Mouse (Mus musculus) brain, embryonic 14.5 days (tissue): ENCODE results near the gene Focad. TPM values are rescaled to one million over a fixed set of nuclear protein-coding genes. Genes with fewer than 3 reads are reported as not detected.

Experiments used
- DNase-seq: peaks from one replicate; pipeline ENCODE4 v3.0.0-alpha.2; 2011; ENCODE audit warnings: low read depth
- CTCF ChIP-seq: fragments of 200-500 bp; IDR thresholded peaks from 2 replicates; pipeline ENCODE4 v1.5.1; 2012; ENCODE audit warnings: inconsistent platforms, mild to moderate bottlenecking, moderate library complexity, borderline replicate concordance; ENCODE audit not compliant: insufficient read depth, insufficient read length; ENCODE audit errors: extremely low read depth
- POLR2A ChIP-seq: fragments of 200-500 bp; IDR thresholded peaks from 2 replicates; pipeline ENCODE4 v1.6.1; 2012; ENCODE audit warnings: mild to moderate bottlenecking, inconsistent platforms, borderline replicate concordance; ENCODE audit not compliant: poor library complexity, insufficient read depth, insufficient read length, severe bottlenecking; ENCODE audit errors: extremely low read depth
- polyA plus RNA-seq: library from polyadenylated mRNA; depleted of rRNA; stranded (reverse); fragments of >200 nt; gene quantifications from 2 replicates; pipeline ENCODE4 v1.2.3, GENCODE M21; 2012

Focad gene
- polyA plus RNA-seq, 1 experiment: 20.3 TPM

GRCm38 (mm10) chr4:88395717-88396116, 301.3 kb downstream of the Focad start:
- TF ChIP-seq POLR2A: no peak
- no peak for TF ChIP-seq CTCF
- DNase-seq: no peak

- TF ChIP-seq CTCF: no peak
- no peak for TF ChIP-seq POLR2A
- DNase-seq: no peak
Measured at GRCm38 (mm10) chr4:88396995-88397521, 302.6 kb downstream of the Focad start.

- TF ChIP-seq CTCF (no peak), POLR2A (no peak)
- DNase-seq: peak; percentile 17
Measured at GRCm38 (mm10) chr4:88400302-88400991, 306.0 kb downstream of the Focad start.

- no peak for DNase-seq
- TF ChIP-seq POLR2A: no peak
- no peak for TF ChIP-seq CTCF
Measured at GRCm38 (mm10) chr4:88400992-88401313, 306.5 kb downstream of the Focad start.

GRCm38 (mm10) chr4:88402884-88403283, 308.5 kb downstream of the Focad start:
- TF ChIP-seq CTCF (no peak), POLR2A (no peak)
- no peak for DNase-seq

- DNase-seq: peak; percentile 94
- no peak for TF ChIP-seq CTCF
- TF ChIP-seq POLR2A: no peak
Measured at GRCm38 (mm10) chr4:88406887-88407696, 312.7 kb downstream of the Focad start.

- DNase-seq: no peak
- no peak for TF ChIP-seq POLR2A
- TF ChIP-seq CTCF: no peak
Measured at GRCm38 (mm10) chr4:88409279-88409678, 314.9 kb downstream of the Focad start.

- TF ChIP-seq POLR2A (no peak), CTCF (no peak)
- no peak for DNase-seq
Measured at GRCm38 (mm10) chr4:88412331-88412730, 317.9 kb downstream of the Focad start.

GRCm38 (mm10) chr4:88415017-88415416, 320.6 kb downstream of the Focad start:
- no peak for TF ChIP-seq CTCF
- TF ChIP-seq POLR2A: no peak
- DNase-seq: peak; percentile 9

GRCm38 (mm10) chr4:88419378-88419777, 324.9 kb downstream of the Focad start:
- no peak for DNase-seq
- TF ChIP-seq CTCF (no peak), POLR2A (no peak)

- DNase-seq: no peak
- TF ChIP-seq POLR2A (no peak), CTCF (no peak)
Measured at GRCm38 (mm10) chr4:88424563-88424962, 330.1 kb downstream of the Focad start.

- TF ChIP-seq CTCF: no peak
- TF ChIP-seq POLR2A: no peak
- no peak for DNase-seq
Measured at GRCm38 (mm10) chr4:88427630-88428239, 333.3 kb downstream of the Focad start.
